ENCODE assay signal across 9 mouse cellular contexts in genomic region chr2:60042699-60043098, GRCm38 (mm10).
DNase-seq lines count a peak whose midpoint lies in the region; ATAC-seq lines count a peak whose summit lies in the region.
"Had no signal": no experiment of that assay in that cellular context is flagged by ENCODE, and none has a peak within 500 bp of the region (broad histone marks: within the 10 kb centered on the region; RNA-seq: fewer than 3 reads in every experiment).

No protein-coding gene starts in this region.

- WGBS in heart, embryonic 13.5 days, result 68% methylated on average over 12 of the region's 12 CpGs
- 51% methylated on average over 12 of the region's 12 CpGs for WGBS in neural tube, embryonic 13.5 days

- no peak overlapping the region for H3K9ac ChIP-seq in heart, embryonic 13.5 days
- H3K9ac ChIP-seq in neural tube, embryonic 13.5 days, result peak overlapping the region; percentile 52

- no peak overlapping the region for H3K4me3 ChIP-seq in heart, embryonic 13.5 days
- H3K4me3 ChIP-seq in neural tube, embryonic 13.5 days, result no peak overlapping the region
- H3K4me3 ChIP-seq: heart, embryonic 10.5 days had no signal

- peaks cover 6% of the 10 kb centered on the region; the same call in 1 of the 2 replicates for H3K36me3 ChIP-seq in heart, embryonic 13.5 days
- H3K36me3 ChIP-seq in neural tube, embryonic 13.5 days, result no peaks in the 10 kb centered on the region

- ATAC-seq in heart, embryonic 13.5 days (ENCODE audit: extremely low read depth, insufficient number of reproducible peaks, low FRiP score, low TSS enrichment), result no peak
- peak; percentile 66 for ATAC-seq in neural tube, embryonic 13.5 days (ENCODE audit: low read depth)

- no peaks in the 10 kb centered on the region for H3K27me3 ChIP-seq in heart, embryonic 13.5 days (replicated peaks)
- no peaks in the 10 kb centered on the region for H3K27me3 ChIP-seq in neural tube, embryonic 13.5 days

- H3K9me3 ChIP-seq in heart, embryonic 13.5 days, result no peaks in the 10 kb centered on the region
- no peaks in the 10 kb centered on the region for H3K9me3 ChIP-seq in neural tube, embryonic 13.5 days
- H3K9me3 ChIP-seq: heart, embryonic 10.5 days had no signal

- no peak overlapping the region for H3K4me2 ChIP-seq in heart, embryonic 13.5 days
- H3K4me2 ChIP-seq in neural tube, embryonic 13.5 days, result peak overlapping the region; percentile 13; the same call in 1 of the 2 replicates

- 0 out of 2 replicates have a peak overlapping the region, but pooled peaks have one; percentile 24 for H3K27ac ChIP-seq in heart, embryonic 13.5 days (replicated peaks)
- peak overlapping the region; percentile 78 for H3K27ac ChIP-seq in neural tube, embryonic 13.5 days (replicated peaks)
- H3K27ac ChIP-seq: heart, embryonic 10.5 days had no signal

- no peak for DNase-seq in heart, adult 9 months (ENCODE audit: low spot score in 2 of 2)
- DNase-seq in cerebellum, adult 9-11 months, result peak; percentile 58
- peak; percentile 17 for DNase-seq in kidney, adult 9 months
- DNase-seq in natural killer cell, adult 2 months (ENCODE audit: low spot score in 2 of 2), result no peak
- DNase-seq in spleen, postnatal 36 days (ENCODE audit: low spot score in 2 of 2), result no peak
- DNase-seq in ovary, adult 18-20 months (ENCODE audit: low spot score), result no peak

- peaks cover 28% of the 10 kb centered on the region for H3K4me1 ChIP-seq in heart, embryonic 13.5 days
- H3K4me1 ChIP-seq in neural tube, embryonic 13.5 days (replicated peaks), result peaks cover 15% of the 10 kb centered on the region

Comparison
In these comparisons a context has a peak if more than half of its experiments do, and no peak if none do; other contexts are left out.
1. DNase-seq: peak in cerebellum, adult 9-11 months (single experiment) and kidney, adult 9 months (single experiment); none in heart, adult 9 months (0 of 2), natural killer cell, adult 2 months (0 of 2), spleen, postnatal 36 days (0 of 2) and ovary, adult 18-20 months (single experiment).